Mouse (Mus musculus): ENCODE measurements around the gene Med25. TPM values are rescaled to one million over a fixed set of nuclear protein-coding genes. Genes with fewer than 3 reads are reported as not detected.

The Med25 gene
- polyA plus RNA-seq, 1 experiment from 2014 or later = 75.4 TPM

DNA sequence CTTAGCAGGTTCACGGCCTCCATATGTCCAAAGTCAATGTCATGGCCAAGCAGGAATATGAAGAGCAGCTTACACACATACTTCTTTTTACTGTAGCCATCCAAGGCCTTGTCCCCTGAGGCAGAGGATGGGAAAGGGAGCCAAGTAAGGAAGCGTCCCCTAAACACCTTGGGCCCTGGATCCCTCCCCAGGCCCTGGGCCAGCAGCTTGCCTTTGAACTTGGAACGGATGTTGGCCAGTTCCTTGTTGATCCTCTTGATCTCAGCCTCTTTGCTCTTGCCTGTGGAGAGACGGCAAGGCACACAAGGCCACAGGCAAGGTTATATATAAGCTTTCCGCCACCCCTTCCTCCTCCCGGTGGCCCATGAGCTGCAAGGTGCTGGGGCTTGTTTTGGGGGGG, 23.7 kb upstream of the Med25 start:
- no peak overlapping the region for H3K27ac ChIP-seq (ENCODE audit: low read depth, low read length)
- H3K27me3 ChIP-seq (ENCODE audit: control insufficient read depth, insufficient read depth, low read length) = no peaks in the 10 kb centered on the region
- H3K9me3 ChIP-seq (ENCODE audit: control insufficient read depth, low read length) = no peaks in the 10 kb centered on the region
- no peak overlapping the region for H3K4me2 ChIP-seq
- DNase-seq (ENCODE audit: low spot score, missing footprints) (no peak), ATAC-seq (ENCODE audit: low FRiP score) (no peak)
- H3K4me3 ChIP-seq (ENCODE audit: low read depth, low read length) = no peak overlapping the region
- H3K9ac ChIP-seq (ENCODE audit: low read length) = no peak overlapping the region
- H3K4me1 ChIP-seq (ENCODE audit: control insufficient read depth, insufficient read depth, low read length) = no peaks in the 10 kb centered on the region
- 93% methylated on average over 6 of the region's 6 CpGs for WGBS
- 0 out of 2 replicates have a peak, but pooled peaks cover 5% of the 10 kb centered on the region for H3K36me3 ChIP-seq (ENCODE audit: control insufficient read depth, insufficient read depth, low read length)

DNA sequence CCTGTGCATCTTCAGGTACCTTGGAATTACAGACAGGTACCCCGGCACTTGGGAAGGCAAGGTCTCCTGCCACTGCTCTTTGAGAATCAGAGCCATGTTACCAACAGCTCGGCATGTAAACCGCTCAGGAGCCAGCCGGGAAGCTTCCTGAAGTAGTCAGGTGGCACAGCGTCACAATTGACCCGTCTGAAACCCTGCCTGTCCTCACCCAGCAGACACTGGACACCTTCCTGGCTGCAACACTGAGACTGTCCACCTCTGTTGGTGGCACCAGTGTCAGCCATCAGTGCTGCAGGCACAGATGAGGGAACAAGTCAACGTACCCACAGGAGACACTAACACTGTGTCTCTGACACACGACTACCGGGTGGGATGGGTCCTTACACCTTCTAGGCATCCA, 22.8 kb upstream of the Med25 start:
- H3K27me3 ChIP-seq (ENCODE audit: control insufficient read depth, insufficient read depth, low read length) = no peaks in the 10 kb centered on the region
- ATAC-seq (ENCODE audit: low FRiP score) = no peak
- DNase-seq (ENCODE audit: low spot score, missing footprints) = no peak
- H3K4me1 ChIP-seq (ENCODE audit: control insufficient read depth, insufficient read depth, low read length) = no peaks in the 10 kb centered on the region
- H3K36me3 ChIP-seq (ENCODE audit: control insufficient read depth, insufficient read depth, low read length) = 0 out of 2 replicates have a peak, but pooled peaks cover 5% of the 10 kb centered on the region
- H3K27ac ChIP-seq (ENCODE audit: low read depth, low read length) = no peak overlapping the region
- no peaks in the 10 kb centered on the region for H3K9me3 ChIP-seq (ENCODE audit: control insufficient read depth, low read length)
- H3K9ac ChIP-seq (ENCODE audit: low read length) = no peak overlapping the region
- 93% methylated on average over 9 of the region's 9 CpGs for WGBS
- no peak overlapping the region for H3K4me2 ChIP-seq
- no peak overlapping the region for H3K4me3 ChIP-seq (ENCODE audit: low read depth, low read length)

DNA sequence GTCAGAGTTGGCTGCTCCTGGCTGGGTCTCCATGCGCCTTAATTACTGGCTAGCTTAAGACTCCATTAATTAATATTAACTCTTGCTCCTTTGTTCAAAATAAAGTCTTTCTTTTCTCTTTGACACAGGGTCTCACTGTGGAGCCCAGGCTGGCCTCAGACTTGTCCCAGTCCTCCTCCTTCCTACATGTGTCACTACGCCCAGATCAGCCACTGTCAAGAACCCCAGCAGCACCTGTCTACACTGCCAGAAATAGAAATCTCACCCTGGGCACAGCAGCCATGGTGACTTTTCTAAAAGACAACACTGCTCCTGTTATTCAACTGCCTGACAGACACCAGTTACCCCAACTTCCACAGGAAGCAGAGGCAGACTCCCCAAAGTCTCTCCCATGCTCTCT, 21.9 kb upstream of the Med25 start:
- peaks cover 5% of the 10 kb centered on the region; the same call in 1 of the 2 replicates for H3K36me3 ChIP-seq (ENCODE audit: control insufficient read depth, insufficient read depth, low read length)
- H3K27ac ChIP-seq (ENCODE audit: low read depth, low read length) = no peak overlapping the region
- no peak overlapping the region for H3K4me3 ChIP-seq (ENCODE audit: low read depth, low read length)
- no peak overlapping the region for H3K9ac ChIP-seq (ENCODE audit: low read length)
- DNase-seq (ENCODE audit: low spot score, missing footprints) = no peak
- no peaks in the 10 kb centered on the region for H3K27me3 ChIP-seq (ENCODE audit: control insufficient read depth, insufficient read depth, low read length)
- WGBS = 89% methylated on average over 2 of the region's 2 CpGs
- no peaks in the 10 kb centered on the region for H3K4me1 ChIP-seq (ENCODE audit: control insufficient read depth, insufficient read depth, low read length)
- no peak overlapping the region for H3K4me2 ChIP-seq
- ATAC-seq (ENCODE audit: low FRiP score) = no peak
- H3K9me3 ChIP-seq (ENCODE audit: control insufficient read depth, low read length) = no peaks in the 10 kb centered on the region

DNA sequence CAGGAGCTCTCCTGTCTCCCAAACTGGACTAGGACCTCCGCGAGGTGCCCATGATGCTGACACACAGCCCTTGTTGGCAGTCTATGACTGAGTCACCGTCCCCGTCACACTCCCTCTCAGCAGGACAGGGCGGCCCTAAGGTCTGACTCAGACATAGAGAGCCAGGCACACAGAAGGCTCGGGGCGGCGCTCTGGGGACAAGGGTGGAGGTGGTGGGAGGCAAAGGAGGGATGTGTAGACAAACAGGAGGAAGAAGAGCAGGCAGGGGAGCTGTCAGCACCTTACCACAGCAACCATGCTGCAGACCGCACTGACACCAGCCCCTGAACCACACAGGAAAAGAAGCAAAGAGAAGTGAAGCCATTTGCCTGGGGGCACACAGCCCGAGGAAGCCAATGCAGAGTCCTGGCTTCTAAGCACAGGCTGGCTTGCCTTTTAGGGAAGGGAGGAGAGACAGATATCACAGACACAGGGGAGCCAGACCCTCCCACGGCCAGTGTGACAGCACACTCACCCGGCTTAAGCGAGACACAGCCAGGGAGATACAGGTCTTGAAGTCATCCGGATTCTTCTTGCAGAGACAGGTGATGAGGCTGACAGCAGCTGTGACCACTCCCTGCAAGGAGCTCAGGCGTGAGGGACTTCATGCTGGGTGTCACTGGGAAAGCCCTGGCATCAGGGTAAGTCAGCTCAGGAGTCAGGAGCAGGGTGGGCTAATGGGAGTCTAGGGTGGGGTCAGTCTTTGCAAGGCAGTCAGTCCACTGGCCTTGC, 16.4 kb upstream of the Med25 start:
- no peaks in the 10 kb centered on the region for H3K27me3 ChIP-seq (ENCODE audit: control insufficient read depth, insufficient read depth, low read length)
- H3K4me1 ChIP-seq (ENCODE audit: control insufficient read depth, insufficient read depth, low read length) = no peaks in the 10 kb centered on the region
- ATAC-seq (ENCODE audit: low FRiP score) (no peak), DNase-seq (ENCODE audit: low spot score, missing footprints) (no peak)
- no peak overlapping the region for H3K4me3 ChIP-seq (ENCODE audit: low read depth, low read length)
- 93% methylated on average over 15 of the region's 15 CpGs for WGBS
- no peak overlapping the region for H3K27ac ChIP-seq (ENCODE audit: low read depth, low read length)
- H3K9me3 ChIP-seq (ENCODE audit: control insufficient read depth, low read length) = no peaks in the 10 kb centered on the region
- no peak overlapping the region for H3K9ac ChIP-seq (ENCODE audit: low read length)
- H3K36me3 ChIP-seq (ENCODE audit: control insufficient read depth, insufficient read depth, low read length) = peaks cover 20% of the 10 kb centered on the region
- H3K4me2 ChIP-seq = no peak overlapping the region

DNA sequence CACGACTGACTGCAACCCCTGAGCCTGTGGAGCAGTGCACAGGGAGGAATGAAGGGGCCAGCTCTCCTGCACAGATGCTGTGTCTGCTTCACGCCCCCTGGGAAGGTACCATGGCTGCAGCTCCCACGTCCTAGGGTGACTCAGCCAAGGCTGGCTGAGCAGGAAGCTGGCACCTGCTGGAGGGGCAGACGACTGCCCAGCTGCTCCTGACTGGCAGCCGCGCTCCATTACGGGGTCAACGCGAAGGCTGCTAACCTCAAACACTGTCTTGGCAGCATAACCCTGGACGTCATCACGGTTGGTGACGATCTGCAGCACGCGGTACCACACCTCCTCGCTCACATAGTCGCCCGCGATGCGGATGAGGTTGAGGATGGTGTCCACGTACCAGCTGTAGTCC, 12.9 kb upstream of the Med25 start:
- no peaks in the 10 kb centered on the region for H3K9me3 ChIP-seq (ENCODE audit: control insufficient read depth, low read length)
- no peaks in the 10 kb centered on the region for H3K27me3 ChIP-seq (ENCODE audit: control insufficient read depth, insufficient read depth, low read length)
- no peak overlapping the region for H3K4me2 ChIP-seq
- DNase-seq (ENCODE audit: low spot score, missing footprints) (no peak), ATAC-seq (ENCODE audit: low FRiP score) (no peak)
- peaks cover 21% of the 10 kb centered on the region for H3K36me3 ChIP-seq (ENCODE audit: control insufficient read depth, insufficient read depth, low read length)
- WGBS = 94% methylated on average over 20 of the region's 20 CpGs
- peaks cover 11% of the 10 kb centered on the region for H3K4me1 ChIP-seq (ENCODE audit: control insufficient read depth, insufficient read depth, low read length)
- no peak overlapping the region for H3K27ac ChIP-seq (ENCODE audit: low read depth, low read length)
- H3K9ac ChIP-seq (ENCODE audit: low read length) = no peak overlapping the region
- H3K4me3 ChIP-seq (ENCODE audit: low read depth, low read length) = no peak overlapping the region

DNA sequence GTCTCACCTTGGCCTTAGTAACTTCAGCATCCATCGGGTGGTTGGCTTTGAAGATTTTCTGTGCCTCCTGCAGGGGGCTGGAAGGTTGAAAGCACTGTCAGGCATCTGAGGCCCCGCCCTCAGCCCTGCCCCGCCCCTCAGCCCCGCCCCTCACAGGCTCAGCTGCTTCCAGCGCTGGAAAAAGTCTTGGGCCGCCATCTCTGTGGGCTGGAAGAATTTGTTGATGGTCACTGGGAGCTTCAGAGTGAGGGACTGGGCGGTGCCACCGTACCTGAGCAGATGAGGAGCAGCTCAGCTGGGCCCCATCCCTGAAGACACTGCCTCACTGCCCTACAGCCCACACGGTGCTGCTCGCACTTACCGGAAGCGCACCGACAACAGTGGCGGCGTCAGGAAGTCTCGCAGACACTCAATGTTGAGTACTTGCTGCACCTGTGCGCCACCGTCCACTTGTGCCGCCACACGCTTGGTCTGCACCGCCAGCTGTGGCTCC, 8.8 kb upstream of the Med25 start:
- Histone ChIP-seq H3K36me3 (ENCODE audit: control insufficient read depth, insufficient read depth, low read length) (peaks cover 16% of the 10 kb centered on the region), H3K4me1 (ENCODE audit: control insufficient read depth, insufficient read depth, low read length) (peaks cover 26% of the 10 kb centered on the region), H3K27me3 (ENCODE audit: control insufficient read depth, insufficient read depth, low read length) (no peaks in the 10 kb centered on the region), H3K4me3 (ENCODE audit: low read depth, low read length) (peak overlapping the region; percentile 17; the same call in 1 of the 2 replicates), H3K9me3 (ENCODE audit: control insufficient read depth, low read length) (no peaks in the 10 kb centered on the region), H3K4me2 (peak overlapping the region; percentile 44), H3K27ac (ENCODE audit: low read depth, low read length) (peak overlapping the region; percentile 32; the same call in 1 of the 2 replicates), H3K9ac (ENCODE audit: low read length) (peak overlapping the region; percentile 40)
- WGBS = 20% methylated on average over 21 of the region's 21 CpGs
- ATAC-seq (ENCODE audit: low FRiP score) (peak; percentile 31), DNase-seq (ENCODE audit: low spot score, missing footprints) (peak; percentile 96)

DNA sequence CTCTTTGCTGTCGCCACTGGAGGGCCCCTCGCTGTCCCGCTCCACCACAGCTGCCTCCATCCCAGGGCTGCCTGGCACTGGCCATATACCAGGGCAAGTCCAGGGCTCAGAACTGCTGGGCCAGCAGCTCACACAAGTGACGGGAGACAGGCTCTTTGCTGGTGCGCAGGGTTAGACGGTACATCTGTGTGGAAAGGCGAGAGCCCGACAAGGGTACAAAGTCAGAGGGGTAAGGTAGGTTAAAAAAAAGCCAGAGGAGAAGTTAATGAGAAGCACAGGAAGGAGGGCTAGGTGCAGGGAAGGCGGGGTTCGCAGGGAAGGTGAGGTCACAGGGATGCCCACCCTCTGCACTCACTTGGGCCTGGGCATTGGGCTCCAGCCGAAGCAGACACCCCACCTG, 8.1 kb upstream of the Med25 start:
- Histone ChIP-seq H3K4me2 (no peak overlapping the region; the same call in 1 of the 2 replicates), H3K36me3 (ENCODE audit: control insufficient read depth, insufficient read depth, low read length) (peaks cover 12% of the 10 kb centered on the region), H3K27ac (ENCODE audit: low read depth, low read length) (peak overlapping the region; percentile 32; the same call in 1 of the 2 replicates), H3K27me3 (ENCODE audit: control insufficient read depth, insufficient read depth, low read length) (no peaks in the 10 kb centered on the region), H3K4me1 (ENCODE audit: control insufficient read depth, insufficient read depth, low read length) (peaks cover 26% of the 10 kb centered on the region), H3K9ac (ENCODE audit: low read length) (no peak overlapping the region), H3K9me3 (ENCODE audit: control insufficient read depth, low read length) (no peaks in the 10 kb centered on the region), H3K4me3 (ENCODE audit: low read depth, low read length) (no peak overlapping the region)
- WGBS = 86% methylated on average over 11 of the region's 11 CpGs
- ATAC-seq (ENCODE audit: low FRiP score) (no peak), DNase-seq (ENCODE audit: low spot score, missing footprints) (no peak)

DNA sequence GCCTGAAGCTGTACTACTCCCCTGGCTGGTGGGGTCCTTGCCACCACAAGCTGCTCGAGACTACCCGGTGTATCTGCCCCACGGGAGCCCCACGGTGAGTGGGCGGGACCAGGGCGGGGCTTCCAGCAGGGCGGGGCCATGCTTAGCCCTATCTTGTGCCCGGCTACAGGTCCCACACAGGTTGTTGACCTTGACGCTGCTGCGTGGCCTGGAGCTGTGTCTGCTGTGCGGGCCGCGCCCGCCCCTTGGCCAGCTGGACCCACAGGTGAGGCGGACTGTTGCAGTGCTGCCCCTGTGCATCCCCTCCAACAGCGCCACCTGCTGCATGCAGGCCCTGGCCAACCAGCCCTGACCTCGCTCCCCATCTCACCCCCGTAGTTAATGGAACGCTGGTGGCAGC, 6.1 kb upstream of the Med25 start:
- 0 out of 2 replicates have a peak overlapping the region, but pooled peaks have one; percentile 6 for H3K27ac ChIP-seq (ENCODE audit: low read depth, low read length)
- no peak overlapping the region for H3K4me3 ChIP-seq (ENCODE audit: low read depth, low read length)
- H3K9me3 ChIP-seq (ENCODE audit: control insufficient read depth, low read length) = no peaks in the 10 kb centered on the region
- DNase-seq (ENCODE audit: low spot score, missing footprints) = peak; percentile 88
- no peaks in the 10 kb centered on the region for H3K27me3 ChIP-seq (ENCODE audit: control insufficient read depth, insufficient read depth, low read length)
- peak overlapping the region; percentile 34; the same call in 1 of the 2 replicates for H3K9ac ChIP-seq (ENCODE audit: low read length)
- H3K4me2 ChIP-seq = peak overlapping the region; percentile 11; the same call in 1 of the 2 replicates
- H3K36me3 ChIP-seq (ENCODE audit: control insufficient read depth, insufficient read depth, low read length) = peaks cover 7% of the 10 kb centered on the region; the same call in 1 of the 2 replicates
- peaks cover 43% of the 10 kb centered on the region for H3K4me1 ChIP-seq (ENCODE audit: control insufficient read depth, insufficient read depth, low read length)
- WGBS = 38% methylated on average over 19 of the region's 19 CpGs
- ATAC-seq (ENCODE audit: low FRiP score) = no peak

DNA sequence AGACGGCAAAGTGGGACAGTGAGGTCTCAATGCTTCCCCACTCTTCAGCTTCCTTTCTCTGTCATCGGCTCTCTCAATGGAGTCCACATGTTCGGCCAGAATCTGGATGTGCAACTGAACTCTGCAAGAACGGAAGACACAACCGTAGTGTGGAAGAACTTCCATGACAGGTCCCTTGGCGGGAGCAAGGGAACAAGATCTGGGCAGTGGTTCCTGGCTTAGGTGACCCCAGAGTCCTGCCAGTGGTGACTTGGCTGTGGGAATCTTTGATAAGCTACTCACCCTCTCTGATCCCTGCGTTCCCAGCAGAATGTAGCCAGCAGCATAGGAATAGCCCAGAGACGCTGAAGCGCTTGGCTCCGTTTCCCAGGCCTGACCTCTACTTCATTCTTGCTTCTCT, 4.0 kb upstream of the Med25 start:
- Histone ChIP-seq H3K27ac (ENCODE audit: low read depth, low read length) (peak overlapping the region; percentile 81; the same call in 1 of the 2 replicates), H3K36me3 (ENCODE audit: control insufficient read depth, insufficient read depth, low read length) (0 out of 2 replicates have a peak, but pooled peaks cover 4% of the 10 kb centered on the region), H3K9ac (ENCODE audit: low read length) (peak overlapping the region; percentile 81), H3K27me3 (ENCODE audit: control insufficient read depth, insufficient read depth, low read length) (no peaks in the 10 kb centered on the region), H3K4me2 (peak overlapping the region; percentile 68), H3K4me3 (ENCODE audit: low read depth, low read length) (peak overlapping the region; percentile 58), H3K9me3 (ENCODE audit: control insufficient read depth, low read length) (no peaks in the 10 kb centered on the region), H3K4me1 (ENCODE audit: control insufficient read depth, insufficient read depth, low read length) (peaks cover 48% of the 10 kb centered on the region)
- DNase-seq (ENCODE audit: low spot score, missing footprints) (no peak), ATAC-seq (ENCODE audit: low FRiP score) (no peak)
- WGBS = 36% methylated on average over 10 of the region's 10 CpGs

Measured in midbrain, embryonic 11.5 days (tissue).